Mouse (Mus musculus) forebrain, postnatal 0 days (tissue): ENCODE measurements around the gene Ipo13. TPM values are rescaled to one million over a fixed set of nuclear protein-coding genes. Genes with fewer than 3 reads are reported as not detected.

Experiments
- ATAC-seq: fragments of 200-750 bp; cut with Nextera tagmentation; 2 replicates; pipeline ENCODE4 v1.8.0; 2017; ENCODE audit warnings: mild to moderate bottlenecking, moderate library complexity
- DNase-seq: peaks from one replicate; pipeline ENCODE4 v3.0.0-alpha.2; 2015
- H3K27ac ChIP-seq: fragments of 300-500 bp; sonication (generic); 2 replicates; pipeline ENCODE4 v1.5.1; 2014; ENCODE audit warnings: low read depth, mild to moderate bottlenecking, antibody characterized with exemption, low read length, moderate library complexity, mixed read lengths
- H3K27me3 ChIP-seq: fragments of 300-500 bp; sonication (generic); 2 replicates; pipeline ENCODE4 v1.6.1; 2014; ENCODE audit warnings: mild to moderate bottlenecking, low read length, mixed read lengths; ENCODE audit not compliant: insufficient read depth
- H3K36me3 ChIP-seq: fragments of 300-500 bp; sonication (generic); 2 replicates; pipeline ENCODE4 v1.6.1; 2014; ENCODE audit warnings: mild to moderate bottlenecking, moderate library complexity; ENCODE audit not compliant: insufficient read depth
- H3K4me1 ChIP-seq: fragments of 300-500 bp; sonication (generic); 2 replicates; pipeline ENCODE4 v1.6.1; 2014; ENCODE audit warnings: antibody characterized with exemption; ENCODE audit not compliant: insufficient read depth
- H3K4me2 ChIP-seq: fragments of 300-500 bp; sonication (generic); 2 replicates; pipeline ENCODE4 v1.6.1; 2014; ENCODE audit warnings: low read depth, mild to moderate bottlenecking, moderate library complexity
- H3K4me3 ChIP-seq: fragments of 300-500 bp; sonication (generic); 2 replicates; pipeline ENCODE4 v1.5.1; 2014; ENCODE audit warnings: low read depth, low read length, mixed read lengths
- H3K9ac ChIP-seq: fragments of 300-500 bp; sonication (generic); 2 replicates; pipeline ENCODE4 v1.6.1; 2014; ENCODE audit warnings: mild to moderate bottlenecking
- H3K9me3 ChIP-seq: fragments of 300-500 bp; sonication (generic); 2 replicates; pipeline ENCODE4 v1.6.1; 2016; ENCODE audit warnings: low read length
- CTCF ChIP-seq: sonication (generic); IDR thresholded peaks from 2 replicates; pipeline ENCODE4 v1.5.1; 2016; ENCODE audit warnings: antibody characterized with exemption, control low read depth, low read depth
- WGBS: fragments of 180-500 bp; shearing (Covaris S2); extraction: QIAGEN DNeasy Blood & Tissue Kit; methylation state at CpG from one replicate; pipeline ENCODE4 v1.1.7; 2014; 5-methylcytosine and 5-hydroxymethylcytosine counted together
- polyA plus RNA-seq: library from polyadenylated mRNA; unstranded; fragments of >200 nt; fragmentation: Nextera tagmentation; extraction: Ambion mirVana; gene quantifications from 2 replicates; pipeline ENCODE4 v1.2.1, GENCODE M21; 2015
- total RNA-seq: library from RNA; depleted of rRNA; stranded (reverse); fragments of >200 nt; gene quantifications from 2 replicates; pipeline ENCODE4 v1.2.3, GENCODE M21; 2014; rRNA removed

Ipo13 gene
- total and polyA plus RNA-seq, 2 experiments from 2014 or later: 42.9 to 58.1 TPM

DNA sequence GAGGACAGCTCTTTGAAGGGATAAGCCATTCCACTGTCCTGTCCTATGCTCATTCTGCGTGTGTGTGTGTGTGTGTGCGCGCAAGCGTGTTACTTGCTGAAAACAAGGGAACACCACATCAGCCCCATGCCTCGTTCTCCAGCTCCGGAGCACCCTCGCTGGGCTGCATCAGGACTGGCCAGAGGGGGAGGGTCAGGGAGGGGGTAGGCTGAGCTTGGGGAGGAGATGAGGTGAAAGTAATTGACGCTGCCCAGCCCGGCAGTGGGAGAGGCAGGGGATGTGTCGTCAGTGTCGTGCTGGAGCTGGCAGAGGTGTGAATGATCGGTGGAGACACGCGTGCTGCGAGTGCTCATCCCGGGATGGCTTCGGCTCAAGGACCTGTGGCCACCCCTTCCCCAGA lies 65.7 kb downstream of the Ipo13 start:
- Histone ChIP-seq H3K36me3 (no peaks in the 10 kb centered on the region), H3K9me3 (no peaks in the 10 kb centered on the region), H3K27me3 (no peaks in the 10 kb centered on the region), H3K27ac (no peak overlapping the region), H3K4me1 (no peaks in the 10 kb centered on the region), H3K9ac (no peak overlapping the region), H3K4me3 (no peak overlapping the region), H3K4me2 (no peak overlapping the region)
- DNase-seq (no peak), ATAC-seq (peak; percentile 14; the same call in 1 of the 2 replicates)
- WGBS: 52% methylated on average over 17 of the region's 17 CpGs
- no peak for TF ChIP-seq CTCF

DNA sequence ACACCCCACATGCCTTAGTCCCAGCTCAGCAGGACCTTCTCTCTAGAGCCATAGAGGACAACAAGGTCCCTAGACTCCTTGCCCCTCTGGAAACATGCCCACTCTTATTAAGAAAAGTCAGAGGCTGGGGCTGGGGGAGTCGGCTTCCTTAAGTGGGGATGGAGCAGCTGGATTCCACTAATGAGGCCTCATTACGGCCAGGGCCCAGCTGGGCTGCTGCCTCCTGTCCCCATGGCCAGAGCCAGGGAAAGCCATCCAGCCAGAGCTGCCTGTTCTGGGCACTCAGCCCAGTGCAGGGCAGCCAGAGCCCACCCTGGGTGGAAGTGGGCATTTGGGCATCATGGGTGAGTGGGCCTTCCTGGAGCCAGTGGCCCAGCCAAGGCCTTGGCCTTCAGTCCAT lies 67.8 kb downstream of the Ipo13 start:
- Histone ChIP-seq H3K4me3 (no peak overlapping the region), H3K27me3 (no peaks in the 10 kb centered on the region), H3K36me3 (no peaks in the 10 kb centered on the region), H3K4me2 (no peak overlapping the region), H3K27ac (no peak overlapping the region), H3K4me1 (no peaks in the 10 kb centered on the region), H3K9ac (no peak overlapping the region), H3K9me3 (no peaks in the 10 kb centered on the region)
- TF ChIP-seq CTCF: no peak
- WGBS: 17% methylated on average over 2 of the region's 2 CpGs
- ATAC-seq: peak; percentile 77
- DNase-seq: peak; percentile 52

DNA sequence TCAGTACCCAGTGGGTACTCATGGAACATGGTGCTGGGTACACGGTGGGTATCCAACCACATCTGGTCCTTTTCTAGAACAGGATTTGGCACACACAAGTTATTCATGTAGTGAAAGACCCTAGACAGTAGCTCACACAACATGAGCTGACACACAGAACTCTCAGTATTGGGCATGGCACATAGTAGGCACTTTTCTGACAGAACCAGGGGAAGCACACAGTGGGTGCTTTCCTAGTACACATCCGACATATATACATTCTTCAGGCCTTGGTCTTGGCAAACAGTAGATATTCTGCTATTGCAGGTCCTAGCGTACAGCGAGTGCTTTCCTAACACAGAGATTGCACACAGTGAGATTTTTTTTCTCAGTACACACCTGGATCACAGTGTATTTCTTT lies 68.5 kb downstream of the Ipo13 start:
- no peak overlapping the region for H3K27ac ChIP-seq
- no peaks in the 10 kb centered on the region for H3K4me1 ChIP-seq
- no peak for DNase-seq
- H3K9ac ChIP-seq: no peak overlapping the region
- no peak overlapping the region for H3K4me2 ChIP-seq
- H3K9me3 ChIP-seq: no peaks in the 10 kb centered on the region
- H3K36me3 ChIP-seq: no peaks in the 10 kb centered on the region
- 95% methylated on average over 4 of the region's 4 CpGs for WGBS
- no peak for TF ChIP-seq CTCF
- no peaks in the 10 kb centered on the region for H3K27me3 ChIP-seq
- no peak overlapping the region for H3K4me3 ChIP-seq
- ATAC-seq: no peak

DNA sequence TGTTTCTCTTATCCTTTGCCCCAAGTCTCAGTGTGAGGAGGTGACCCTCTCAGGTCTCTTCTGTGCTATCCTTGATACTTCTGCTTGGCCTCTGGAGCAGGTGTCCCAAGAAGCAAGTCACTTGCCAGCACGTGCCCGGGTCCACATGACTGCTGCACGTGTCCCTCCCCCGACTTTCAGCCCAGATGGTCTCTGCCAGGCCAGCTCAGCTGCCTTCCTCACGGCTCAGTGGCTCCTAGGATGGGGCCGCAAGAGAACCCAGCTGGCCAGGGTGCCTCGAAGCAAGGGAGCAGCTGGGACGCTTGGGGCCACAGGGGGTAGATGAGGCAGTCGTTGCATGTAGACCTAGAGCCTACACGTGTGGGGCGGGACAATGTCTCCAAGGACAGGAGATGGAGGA lies 69.5 kb downstream of the Ipo13 start:
- TF ChIP-seq CTCF: no peak
- no peak overlapping the region for H3K27ac ChIP-seq
- H3K9ac ChIP-seq: no peak overlapping the region
- WGBS: 81% methylated on average over 11 of the region's 11 CpGs
- no peaks in the 10 kb centered on the region for H3K9me3 ChIP-seq
- H3K27me3 ChIP-seq: no peaks in the 10 kb centered on the region
- H3K4me2 ChIP-seq: no peak overlapping the region
- no peak for DNase-seq
- H3K4me1 ChIP-seq: no peaks in the 10 kb centered on the region
- no peaks in the 10 kb centered on the region for H3K36me3 ChIP-seq
- no peak overlapping the region for H3K4me3 ChIP-seq
- no peak for ATAC-seq

Other genes starting within 250 kb of the Ipo13 start
- gene Dmap1, start 232.7 kb downstream of the Ipo13 start, total RNA-seq: 75.0 and 88.4 TPM in 2 replicates
- 80.4 and 84.7 TPM in 2 replicates for gene Dmap1, start 232.7 kb downstream of the Ipo13 start, polyA plus RNA-seq
- not detected in 2 replicates for gene Gm12845, start 190.6 kb downstream of the Ipo13 start, total RNA-seq
- not detected in 2 replicates for gene Gm12845, start 190.6 kb downstream of the Ipo13 start, polyA plus RNA-seq
- gene Klf17, start 149.4 kb downstream of the Ipo13 start, total RNA-seq: not detected in 2 replicates
- gene Klf17, start 149.4 kb downstream of the Ipo13 start, polyA plus RNA-seq: not detected in 2 replicates
- gene Slc6a9, start 80.5 kb downstream of the Ipo13 start, total RNA-seq: 30.6 and 35.0 TPM in 2 replicates
- gene Slc6a9, start 80.5 kb downstream of the Ipo13 start, polyA plus RNA-seq: 18.7 and 33.7 TPM in 2 replicates
- 3.4 and 7.7 TPM in 2 replicates for gene Ccdc24, start 42.4 kb downstream of the Ipo13 start, total RNA-seq
- gene Ccdc24, start 42.4 kb downstream of the Ipo13 start, polyA plus RNA-seq: 0.94 and 1.5 TPM in 2 replicates
- 179 and 192 TPM in 2 replicates for gene B4galt2, start 31.5 kb downstream of the Ipo13 start, total RNA-seq
- gene B4galt2, start 31.5 kb downstream of the Ipo13 start, polyA plus RNA-seq: 89.0 and 90.6 TPM in 2 replicates
- gene Atp6v0b, start 27.7 kb downstream of the Ipo13 start, total RNA-seq: 557 and 600 TPM in 2 replicates
- gene Atp6v0b, start 27.7 kb downstream of the Ipo13 start, polyA plus RNA-seq: 599 and 626 TPM in 2 replicates
- gene Dph2, start 23.0 kb downstream of the Ipo13 start, total RNA-seq: 21.6 and 22.3 TPM in 2 replicates
- 16.7 and 17.4 TPM in 2 replicates for gene Dph2, start 23.0 kb downstream of the Ipo13 start, polyA plus RNA-seq
- 0.62 and 1.0 TPM in 2 replicates for gene Artn, start 14.8 kb upstream of the Ipo13 start, total RNA-seq
- 0.42 and 0.54 TPM in 2 replicates for gene Artn, start 14.8 kb upstream of the Ipo13 start, polyA plus RNA-seq
- 32.6 and 36.1 TPM in 2 replicates for gene St3gal3, start 219.9 kb upstream of the Ipo13 start, total RNA-seq
- 11.2 and 11.3 TPM in 2 replicates for gene St3gal3, start 219.9 kb upstream of the Ipo13 start, polyA plus RNA-seq